Mouse (Mus musculus) liver, embryonic 15.5 days (tissue): Measurements from ENCODE around the gene Sec24a. TPM values are rescaled to one million over a fixed set of nuclear protein-coding genes. Genes with fewer than 3 reads are reported as not detected.

Source experiments
- ATAC-seq: fragments of 200-750 bp; cut with Nextera tagmentation; 2 replicates; pipeline ENCODE4 v1.8.0; 2017; ENCODE audit warnings: moderate number of reproducible peaks, mild to moderate bottlenecking, moderate library complexity; ENCODE audit not compliant: insufficient read depth
- H3K27ac ChIP-seq: fragments of 300-500 bp; sonication (generic); replicated peaks from 2 replicates; pipeline ENCODE4 v1.5.1; 2015; ENCODE audit warnings: mild to moderate bottlenecking, inconsistent platforms
- H3K27me3 ChIP-seq: fragments of 300-500 bp; sonication (generic); 2 replicates; pipeline ENCODE4 v1.6.1; 2015; ENCODE audit warnings: mild to moderate bottlenecking, inconsistent platforms
- H3K36me3 ChIP-seq: fragments of 300-500 bp; sonication (generic); replicated peaks from 2 replicates; pipeline ENCODE4 v1.6.1; 2015; ENCODE audit warnings: moderate library complexity, mild to moderate bottlenecking, inconsistent platforms
- H3K4me1 ChIP-seq: fragments of 300-500 bp; sonication (generic); replicated peaks from 2 replicates; pipeline ENCODE4 v1.6.1; 2015; ENCODE audit warnings: inconsistent platforms
- H3K4me2 ChIP-seq: fragments of 300-500 bp; sonication (generic); 2 replicates; pipeline ENCODE4 v1.6.1; 2015; ENCODE audit warnings: moderate library complexity, mild to moderate bottlenecking, inconsistent platforms
- H3K4me3 ChIP-seq: fragments of 300-500 bp; sonication (generic); replicated peaks from 2 replicates; pipeline ENCODE4 v1.5.1; 2015; ENCODE audit warnings: mild to moderate bottlenecking, inconsistent platforms
- H3K9ac ChIP-seq: fragments of 300-500 bp; sonication (generic); 2 replicates; pipeline ENCODE4 v1.6.1; 2015; ENCODE audit warnings: moderate library complexity, mild to moderate bottlenecking, inconsistent platforms
- H3K9me3 ChIP-seq: fragments of 300-500 bp; sonication (generic); replicated peaks from 2 replicates; pipeline ENCODE4 v1.6.1; 2016; ENCODE audit warnings: inconsistent platforms
- WGBS: fragments of 180-500 bp; shearing (Covaris S2); methylation state at CpG from one replicate; pipeline ENCODE4 v1.1.7; 2015; ENCODE audit warnings: mixed read lengths; ENCODE audit not compliant: insufficient replicate concordance; 5-methylcytosine and 5-hydroxymethylcytosine counted together
- polyA plus RNA-seq: library from polyadenylated mRNA; unstranded; fragments of >200 nt; fragmentation: Nextera tagmentation; extraction: Ambion mirVana; gene quantifications from 2 replicates; pipeline ENCODE4 v1.2.1, GENCODE M21; 2015

Sec24a gene
- polyA plus RNA-seq, 1 experiment from 2014 or later = 7.0 TPM

DNA sequence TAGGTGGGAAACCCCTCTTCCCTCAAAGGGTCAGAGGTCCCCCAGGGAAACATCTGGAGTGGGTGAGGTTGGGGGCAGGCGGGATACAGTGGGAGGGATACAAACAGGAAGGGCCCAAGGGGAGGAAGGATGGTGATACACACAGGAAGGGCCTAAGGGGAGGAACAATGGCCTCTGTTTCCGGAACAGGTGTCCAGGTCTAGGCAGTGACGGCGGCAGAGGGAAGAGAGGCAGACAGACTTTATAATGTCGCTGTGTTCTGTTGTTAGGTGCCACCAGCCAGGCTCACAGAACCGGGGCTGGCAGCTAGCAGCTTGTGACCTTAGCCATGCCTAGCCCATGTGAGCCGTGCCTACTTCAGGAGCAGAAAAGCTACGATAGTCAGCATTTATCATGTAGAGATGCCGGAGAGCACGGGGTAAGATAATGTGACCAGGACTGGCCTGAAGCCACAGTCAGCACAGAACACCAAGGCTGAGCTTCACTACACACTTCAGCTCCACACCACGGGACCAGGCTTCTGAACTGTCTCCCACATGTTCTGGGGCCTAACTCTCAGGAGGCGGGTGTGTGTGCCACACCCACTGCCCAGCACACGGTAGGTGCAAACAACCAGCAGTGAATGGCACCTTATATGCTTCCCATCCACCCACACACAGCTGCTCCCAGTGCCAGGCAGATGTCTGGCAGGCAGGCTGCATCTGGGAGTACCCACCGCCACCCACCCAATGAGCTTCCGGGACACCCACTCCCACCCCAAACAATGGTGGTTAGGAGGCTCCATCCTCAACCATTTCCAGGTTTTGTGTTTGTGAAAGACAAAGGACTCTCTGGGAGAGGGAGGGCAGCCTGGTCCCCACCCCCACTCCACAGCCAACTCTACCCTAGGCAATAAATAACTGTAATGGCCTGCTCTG, 116.4 kb downstream of the Sec24a start:
- Histone ChIP-seq H3K36me3 (no peaks in the 10 kb centered on the region), H3K27ac (no peak overlapping the region), H3K4me1 (peaks cover 40% of the 10 kb centered on the region), H3K27me3 (peaks cover 75% of the 10 kb centered on the region), H3K4me3 (no peak overlapping the region), H3K4me2 (no peak overlapping the region), H3K9ac (no peak overlapping the region), H3K9me3 (no peaks in the 10 kb centered on the region)
- ATAC-seq = no peak
- WGBS = 39% methylated on average over 15 of the region's 15 CpGs

DNA sequence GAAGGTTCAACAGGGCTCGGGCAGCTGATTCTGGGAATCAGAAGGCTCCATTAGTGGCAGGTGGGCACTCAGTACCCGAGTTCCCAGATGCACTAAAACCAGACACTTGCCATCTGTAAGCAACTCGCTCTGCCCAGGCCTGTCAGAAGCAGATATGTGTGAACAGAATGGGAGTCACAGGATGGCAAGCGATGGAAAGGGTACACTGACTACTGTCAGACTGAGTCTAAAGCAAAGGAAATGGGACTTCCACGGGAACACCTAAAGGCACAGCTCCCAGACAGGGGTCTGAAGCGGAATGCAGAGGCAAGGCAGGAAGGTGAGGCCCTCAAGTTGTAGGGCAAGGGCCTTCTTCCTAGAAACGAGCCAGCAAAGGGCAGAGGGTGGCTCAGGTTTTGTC, 117.2 kb downstream of the Sec24a start:
- Histone ChIP-seq H3K9ac (no peak overlapping the region), H3K4me3 (no peak overlapping the region), H3K27ac (no peak overlapping the region), H3K27me3 (peaks cover 67% of the 10 kb centered on the region), H3K4me1 (peaks cover 40% of the 10 kb centered on the region), H3K9me3 (no peaks in the 10 kb centered on the region), H3K4me2 (no peak overlapping the region), H3K36me3 (no peaks in the 10 kb centered on the region)
- no peak for ATAC-seq
- WGBS = 54% methylated on average over 7 of the region's 7 CpGs

DNA sequence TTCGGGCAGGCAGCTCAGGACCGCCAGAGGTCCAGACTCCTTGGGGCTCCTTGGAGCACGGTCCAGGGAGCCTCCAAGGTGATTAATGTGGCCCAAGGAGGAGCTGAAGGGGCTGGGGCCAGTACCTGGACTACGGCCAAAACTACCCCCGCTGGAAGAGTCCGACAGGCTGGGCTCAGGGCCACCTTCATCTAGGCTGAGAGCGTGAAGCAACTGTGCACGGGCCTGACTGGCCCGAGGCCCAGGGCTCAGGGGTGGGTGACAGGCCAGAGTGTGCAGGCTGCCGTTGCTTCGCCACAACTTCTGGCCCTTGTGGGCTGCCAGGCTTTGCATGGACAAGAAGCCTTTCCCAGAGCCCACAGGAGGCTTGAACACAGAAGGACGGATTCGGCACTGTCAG, 118.1 kb downstream of the Sec24a start:
- H3K36me3 ChIP-seq = no peaks in the 10 kb centered on the region
- no peaks in the 10 kb centered on the region for H3K9me3 ChIP-seq
- H3K4me3 ChIP-seq = no peak overlapping the region
- no peak overlapping the region for H3K4me2 ChIP-seq
- H3K9ac ChIP-seq = no peak overlapping the region
- 80% methylated on average over 13 of the region's 13 CpGs for WGBS
- no peak overlapping the region for H3K27ac ChIP-seq
- ATAC-seq = no peak
- peaks cover 58% of the 10 kb centered on the region for H3K27me3 ChIP-seq
- peaks cover 31% of the 10 kb centered on the region for H3K4me1 ChIP-seq

DNA sequence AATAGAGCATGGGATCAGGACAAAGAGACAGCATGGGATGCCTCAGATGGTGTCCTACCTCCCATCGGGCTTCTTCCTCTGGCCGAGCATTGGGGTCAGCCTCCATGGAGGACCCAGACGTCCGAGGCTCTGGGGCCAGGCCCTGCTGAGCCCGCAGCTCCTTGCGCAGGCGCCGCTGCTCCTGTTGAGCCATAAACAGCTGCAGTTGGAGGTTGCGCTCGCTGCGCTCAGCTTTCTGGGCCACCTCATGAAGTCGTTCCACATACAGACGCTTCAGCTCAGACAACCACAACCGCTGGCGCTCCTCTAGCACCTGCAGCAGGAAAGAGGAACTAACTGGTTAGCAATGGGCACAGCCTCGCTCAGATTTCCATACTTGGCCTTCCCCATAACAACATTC, 119.2 kb downstream of the Sec24a start:
- Histone ChIP-seq H3K27ac (0 out of 2 replicates have a peak overlapping the region, but pooled peaks have one; percentile 19), H3K36me3 (no peaks in the 10 kb centered on the region), H3K4me2 (peak overlapping the region; percentile 10; the same call in 1 of the 2 replicates), H3K4me3 (no peak overlapping the region), H3K27me3 (peaks cover 47% of the 10 kb centered on the region), H3K4me1 (peaks cover 20% of the 10 kb centered on the region), H3K9ac (no peak overlapping the region), H3K9me3 (no peaks in the 10 kb centered on the region)
- WGBS = 25% methylated on average over 16 of the region's 16 CpGs
- no peak for ATAC-seq

DNA sequence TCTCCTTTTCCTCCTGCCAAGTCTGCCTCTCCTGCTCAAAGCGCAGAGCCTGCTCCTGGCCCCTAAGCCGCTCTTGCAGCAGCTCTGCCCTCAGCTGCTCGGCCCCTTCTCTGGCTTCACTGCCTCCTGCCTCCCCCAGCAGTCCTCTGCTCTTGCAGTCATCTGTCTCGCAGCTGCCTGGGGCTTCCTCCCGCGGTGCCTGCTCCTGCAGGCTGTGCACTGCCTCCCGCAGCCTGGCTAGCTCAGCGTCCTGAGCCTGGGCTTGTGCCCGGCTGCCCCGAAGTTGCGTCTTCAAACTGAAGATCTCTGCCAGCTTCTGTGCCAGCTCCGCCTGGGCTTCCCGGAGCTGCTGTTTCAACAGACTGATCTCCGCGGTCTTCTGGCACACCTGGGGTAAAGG, 119.7 kb downstream of the Sec24a start:
- WGBS = 40% methylated on average over 15 of the region's 15 CpGs
- Histone ChIP-seq H3K27ac (0 out of 2 replicates have a peak overlapping the region, but pooled peaks have one; percentile 19), H3K36me3 (no peaks in the 10 kb centered on the region), H3K4me3 (no peak overlapping the region), H3K9me3 (no peaks in the 10 kb centered on the region), H3K9ac (no peak overlapping the region), H3K27me3 (peaks cover 42% of the 10 kb centered on the region), H3K4me1 (peaks cover 18% of the 10 kb centered on the region), H3K4me2 (peak overlapping the region; percentile 10; the same call in 1 of the 2 replicates)
- ATAC-seq = no peak

DNA sequence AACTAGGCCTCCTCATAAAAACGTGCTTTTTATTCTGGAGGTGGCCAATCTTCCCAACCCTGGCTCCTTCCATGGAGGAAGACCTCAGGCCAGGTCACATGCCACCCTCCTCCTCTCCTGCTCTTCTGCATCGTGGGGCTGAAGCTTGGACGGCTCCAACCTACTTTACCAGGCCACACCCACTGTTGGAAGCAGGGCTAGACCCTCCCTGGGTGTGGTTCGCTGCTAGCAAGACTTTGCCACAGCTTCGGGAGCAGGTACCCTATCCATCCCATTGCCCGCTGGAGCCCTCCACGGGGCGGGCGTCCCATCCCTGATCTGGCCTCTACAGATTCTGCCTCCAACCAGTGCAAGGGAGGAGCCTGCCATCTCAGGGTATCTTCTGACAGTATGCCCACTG, 120.2 kb downstream of the Sec24a start:
- Histone ChIP-seq H3K27me3 (peaks cover 38% of the 10 kb centered on the region), H3K9ac (no peak overlapping the region), H3K4me3 (no peak overlapping the region), H3K9me3 (no peaks in the 10 kb centered on the region), H3K4me2 (no peak overlapping the region), H3K36me3 (no peaks in the 10 kb centered on the region), H3K4me1 (peaks cover 16% of the 10 kb centered on the region), H3K27ac (no peak overlapping the region)
- ATAC-seq = no peak
- 50% methylated on average over 9 of the region's 9 CpGs for WGBS

Other genes starting within 250 kb of the Sec24a start
- 11.8 and 12.0 TPM in 2 replicates for gene Phykpl, start 178.9 kb downstream of the Sec24a start, polyA plus RNA-seq
- gene Hnrnpab, start 156.8 kb downstream of the Sec24a start, polyA plus RNA-seq = 171 and 173 TPM in 2 replicates
- 92.3 and 95.6 TPM in 2 replicates for gene Nhp2, start 143.9 kb downstream of the Sec24a start, polyA plus RNA-seq
- 20.0 and 21.1 TPM in 2 replicates for gene Rmnd5b, start 127.7 kb downstream of the Sec24a start, polyA plus RNA-seq
- 2.9 TPM in 2 replicates for gene N4bp3, start 112.8 kb downstream of the Sec24a start, polyA plus RNA-seq
- gene D930048N14Rik, start 112.7 kb downstream of the Sec24a start, polyA plus RNA-seq = 0.36 and 0.60 TPM in 2 replicates
- gene 0610009B22Rik, start 74.8 kb downstream of the Sec24a start, polyA plus RNA-seq = 29.4 and 35.2 TPM in 2 replicates
- gene Sar1b, start 53 bp upstream of the Sec24a start, polyA plus RNA-seq = 73.7 and 77.0 TPM in 2 replicates
- gene Jade2, start 94.0 kb upstream of the Sec24a start, polyA plus RNA-seq = 0.69 and 0.83 TPM in 2 replicates
- 46.3 and 48.6 TPM in 2 replicates for gene Cdkn2aipnl, start 204.0 kb upstream of the Sec24a start, polyA plus RNA-seq
- gene Ube2b, start 237.1 kb upstream of the Sec24a start, polyA plus RNA-seq = 118 and 139 TPM in 2 replicates
- 0.78 and 1.3 TPM in 2 replicates for gene Cdkl3, start 240.6 kb upstream of the Sec24a start, polyA plus RNA-seq